Mouse (Mus musculus): ENCODE results near the gene Gmeb1.

DNA sequence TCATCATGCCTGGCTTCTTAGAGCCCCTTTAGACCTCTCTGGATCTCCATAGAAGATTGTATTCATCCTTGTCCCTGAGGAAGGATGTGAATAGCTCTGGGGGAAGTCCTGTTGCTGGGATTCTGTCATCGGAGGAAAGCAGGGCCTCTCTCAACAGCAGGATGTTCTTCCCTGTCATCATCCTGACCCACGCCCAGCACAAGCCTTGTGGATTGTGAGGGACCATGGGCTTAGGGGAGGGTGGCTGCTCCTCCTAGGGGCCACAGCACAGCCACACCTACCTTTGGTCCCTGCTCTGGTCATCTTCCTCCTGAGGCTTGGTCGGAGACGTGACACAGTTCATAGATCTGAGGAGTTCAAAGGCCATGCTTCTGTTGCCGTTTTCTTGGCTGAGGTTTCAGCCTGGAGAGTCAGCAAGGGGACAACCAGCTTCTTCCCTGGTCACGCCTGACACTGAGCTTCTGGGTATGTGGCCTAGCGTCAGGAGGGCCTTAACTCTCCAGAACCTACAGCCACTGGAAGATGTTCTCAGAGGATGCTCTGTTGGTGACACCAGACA, 32.4 kb upstream of the Gmeb1 start:
- TF ChIP-seq CTCF (IDR thresholded peaks at IDR 0.05; ENCODE audit: low read depth, low read length) = no peak
- no peak for TF ChIP-seq POLR2A (IDR thresholded peaks at IDR 0.05; ENCODE audit: insufficient read depth, low read length)

All from ES-Bruce4 (cell line).